Comparison of ENCODE assay signal across 28 mouse cellular contexts in the genomic region with DNA sequence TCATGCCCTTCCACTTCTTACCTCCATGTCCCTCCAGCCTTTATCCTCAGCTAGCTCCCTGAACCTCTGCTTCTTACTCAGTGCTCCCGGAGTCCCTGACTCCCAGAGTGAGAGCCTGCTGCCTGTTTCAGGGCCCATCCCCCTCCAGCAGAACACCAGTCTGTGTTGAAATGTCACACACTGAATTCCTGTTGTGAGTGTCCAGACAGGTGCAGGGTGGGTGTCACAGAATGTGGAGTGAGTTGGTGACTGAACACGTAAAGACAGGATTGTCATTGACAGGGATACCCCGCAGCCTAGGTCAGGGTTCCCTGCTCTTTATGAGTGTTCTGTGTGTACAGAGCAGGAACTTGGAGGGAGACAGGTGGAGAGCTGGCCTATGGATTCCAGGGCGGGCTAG. TPM values are rescaled to one million over a fixed set of nuclear protein-coding genes. Genes with fewer than 3 reads are reported as not detected.
DNase-seq lines count a peak whose midpoint lies in the region; ATAC-seq and TF ChIP-seq lines count a peak whose summit lies in the region.
"Had no signal": no experiment of that assay in that cellular context is flagged by ENCODE, and none has a peak within 500 bp of the region (broad histone marks: within the 10 kb centered on the region; RNA-seq: fewer than 3 reads in every experiment).

No protein-coding gene starts in this region.

- H3K4me3 ChIP-seq in heart, embryonic 15.5 days = no peak overlapping the region
- no peak overlapping the region for H3K4me3 ChIP-seq in liver, postnatal 0 days (ENCODE audit: low read depth, low read length)
- no peak overlapping the region for H3K4me3 ChIP-seq in kidney, embryonic 14.5 days (ENCODE audit: low read length)
- H3K4me3 ChIP-seq: forebrain, embryonic 15.5 days; kidney, embryonic 15.5 days; limb, embryonic 12.5 days; liver, embryonic 15.5 days; neural tube, embryonic 15.5 days; stomach, embryonic 15.5 days had no signal

- no peak for TF ChIP-seq CTCF in liver, postnatal 0 days (IDR thresholded peaks at IDR 0.05; ENCODE audit: low read depth)

- peaks cover 26% of the 10 kb centered on the region for H3K27me3 ChIP-seq in heart, embryonic 15.5 days
- no peaks in the 10 kb centered on the region for H3K27me3 ChIP-seq in liver, postnatal 0 days (ENCODE audit: insufficient read depth, low read length)
- peaks cover 5% of the 10 kb centered on the region; the same call in 1 of the 2 replicates for H3K27me3 ChIP-seq in kidney, embryonic 14.5 days (ENCODE audit: control insufficient read depth, insufficient read depth, low read length)
- H3K27me3 ChIP-seq: liver, embryonic 15.5 days; stomach, embryonic 15.5 days had no signal

- no peak overlapping the region for H3K9ac ChIP-seq in heart, embryonic 15.5 days
- H3K9ac ChIP-seq in liver, postnatal 0 days (replicated peaks) = peak overlapping the region; percentile 34; the same call in 1 of the 2 replicates
- H3K9ac ChIP-seq in kidney, embryonic 14.5 days (ENCODE audit: low read depth, low read length) = no peak overlapping the region
- H3K9ac ChIP-seq: forebrain, embryonic 15.5 days; hindbrain, embryonic 14.5 days; kidney, embryonic 15.5 days; limb, embryonic 12.5 days; liver, embryonic 15.5 days; neural tube, embryonic 15.5 days; stomach, embryonic 15.5 days had no signal

- ATAC-seq in heart, embryonic 15.5 days (replicated peaks; ENCODE audit: insufficient number of reproducible peaks, insufficient read depth, low FRiP score, low read depth) = no peak
- no peak for ATAC-seq in liver, postnatal 0 days
- no peak for ATAC-seq in kidney, embryonic 14.5 days (ENCODE audit: low FRiP score, low TSS enrichment)
- ATAC-seq: activated CD4-positive, CD25-positive, alpha-beta regulatory T cell, adult 4 months; forebrain, embryonic 15.5 days; intestine, postnatal 0 days had no signal

- 46% methylated on average over 4 of the region's 4 CpGs for WGBS in heart, embryonic 15.5 days
- 64% methylated on average over 4 of the region's 4 CpGs for WGBS in liver, postnatal 0 days (ENCODE audit: insufficient replicate concordance)
- WGBS in kidney, embryonic 14.5 days = 52% methylated on average over 4 of the region's 4 CpGs

- peaks cover 67% of the 10 kb centered on the region for H3K4me1 ChIP-seq in heart, embryonic 15.5 days (replicated peaks)
- peaks cover 62% of the 10 kb centered on the region for H3K4me1 ChIP-seq in liver, postnatal 0 days (ENCODE audit: insufficient read depth)
- 0 out of 2 replicates have a peak, but pooled peaks cover 15% of the 10 kb centered on the region for H3K4me1 ChIP-seq in kidney, embryonic 14.5 days (ENCODE audit: control insufficient read depth, insufficient read depth, low read length)

- H3K4me2 ChIP-seq in heart, embryonic 15.5 days = no peak overlapping the region
- H3K4me2 ChIP-seq in liver, postnatal 0 days (ENCODE audit: low read depth, low read length) = no peak overlapping the region
- H3K4me2 ChIP-seq in kidney, embryonic 14.5 days (replicated peaks; ENCODE audit: low read depth, low read length) = no peak overlapping the region
- H3K4me2 ChIP-seq: forebrain, embryonic 15.5 days; hindbrain, embryonic 14.5 days; kidney, embryonic 15.5 days; limb, embryonic 12.5 days; liver, embryonic 15.5 days; neural tube, embryonic 15.5 days; stomach, embryonic 15.5 days had no signal

- no peaks in the 10 kb centered on the region for H3K9me3 ChIP-seq in heart, embryonic 15.5 days (replicated peaks)
- H3K9me3 ChIP-seq in liver, postnatal 0 days (ENCODE audit: low read length) = no peaks in the 10 kb centered on the region
- H3K9me3 ChIP-seq in kidney, embryonic 14.5 days (ENCODE audit: control insufficient read depth, low read length) = no peaks in the 10 kb centered on the region
- H3K9me3 ChIP-seq: forebrain, embryonic 15.5 days; kidney, embryonic 15.5 days; limb, embryonic 12.5 days; liver, embryonic 15.5 days; neural tube, embryonic 15.5 days; stomach, embryonic 15.5 days had no signal

- peak overlapping the region; percentile 9; the same call in 1 of the 2 replicates for H3K27ac ChIP-seq in heart, embryonic 15.5 days
- H3K27ac ChIP-seq in liver, postnatal 0 days (ENCODE audit: low read depth) = peak overlapping the region; percentile 39
- no peak overlapping the region for H3K27ac ChIP-seq in kidney, embryonic 14.5 days (ENCODE audit: low read depth, low read length)
- H3K27ac ChIP-seq: forebrain, embryonic 15.5 days; hindbrain, embryonic 14.5 days; kidney, embryonic 15.5 days; limb, embryonic 12.5 days; liver, embryonic 15.5 days; neural tube, embryonic 15.5 days; stomach, embryonic 15.5 days had no signal

- no peaks in the 10 kb centered on the region for H3K36me3 ChIP-seq in heart, embryonic 15.5 days
- H3K36me3 ChIP-seq in liver, postnatal 0 days (replicated peaks; ENCODE audit: insufficient read depth, low read length) = peaks cover 32% of the 10 kb centered on the region
- peaks cover 3% of the 10 kb centered on the region; the same call in 1 of the 2 replicates for H3K36me3 ChIP-seq in kidney, embryonic 14.5 days (ENCODE audit: control insufficient read depth, insufficient read depth, low read length)
- H3K36me3 ChIP-seq: forebrain, embryonic 15.5 days; neural tube, embryonic 15.5 days had no signal

- DNase-seq in cerebellum, adult 11-12 months = peak; percentile 2
- no peak for DNase-seq in cerebellum, postnatal 10 days
- DNase-seq in heart, postnatal 4 days = no peak
- DNase-seq in 3T3-L1 (ENCODE audit: low read depth, low spot score) = peak; percentile 26
- DNase-seq in liver, postnatal 0 days = no peak
- DNase-seq in lung, postnatal 14 days = no peak
- DNase-seq: adrenal gland, adult 2 months; adrenal gland, postnatal 36 days; cerebellum, adult 2 months; cerebellum, postnatal 25 days; gastrocnemius, postnatal 25 days; heart, adult 11 months; lung, postnatal 4 days; midbrain, embryonic 14.5 days; retina, postnatal 1 day; right cerebral cortex, postnatal 14 days; thymus, postnatal 14 days had no signal

- no peak for TF ChIP-seq EP300 in liver, postnatal 0 days (IDR thresholded peaks at IDR 0.05; ENCODE audit: low read depth)

RNA-seq across cellular contexts. Expression of a gene that starts 3.0 kb away (rescaled TPM):
- polyA plus RNA-seq in heart, embryonic 15.5 days (2015; fragmentation: Nextera tagmentation; extraction: Ambion mirVana) = 23.5 and 38.4 TPM in 2 replicates
- 10 to 100 TPM; 44.5 to 44.8 TPM for total RNA-seq in heart, postnatal 4 days (2021)
- polyA plus RNA-seq in liver, postnatal 0 days (2015; fragmentation: Nextera tagmentation; extraction: Ambion mirVana) = 16.0 and 18.1 TPM in 2 replicates
- polyA plus RNA-seq in kidney, embryonic 14.5 days (2014; fragmentation: Nextera tagmentation; extraction: Ambion mirVana) = 70.9 and 92.5 TPM in 2 replicates

RNA-seq across cellular contexts. Expression of a gene that starts 28.0 kb away (rescaled TPM):
- 25.0 and 32.9 TPM in 2 replicates for polyA plus RNA-seq in heart, embryonic 15.5 days (2015; fragmentation: Nextera tagmentation; extraction: Ambion mirVana)
- 10 to 100 TPM; 45.6 to 53.6 TPM for total RNA-seq in heart, postnatal 4 days (2021)
- polyA plus RNA-seq in liver, postnatal 0 days (2015; fragmentation: Nextera tagmentation; extraction: Ambion mirVana) = 361 and 384 TPM in 2 replicates
- polyA plus RNA-seq in kidney, embryonic 14.5 days (2014; fragmentation: Nextera tagmentation; extraction: Ambion mirVana) = 49.5 and 59.6 TPM in 2 replicates

RNA-seq across cellular contexts. Expression of a gene that starts 42.8 kb away (rescaled TPM):
- polyA plus RNA-seq in heart, embryonic 15.5 days (2015; fragmentation: Nextera tagmentation; extraction: Ambion mirVana) = 28.1 and 30.5 TPM in 2 replicates
- 10 to 100 TPM; 13.0 to 16.0 TPM for total RNA-seq in heart, postnatal 4 days (2021)
- polyA plus RNA-seq in liver, postnatal 0 days (2015; fragmentation: Nextera tagmentation; extraction: Ambion mirVana) = 4.9 and 5.3 TPM in 2 replicates
- 7.6 and 10.5 TPM in 2 replicates for polyA plus RNA-seq in kidney, embryonic 14.5 days (2014; fragmentation: Nextera tagmentation; extraction: Ambion mirVana)

Comparison
In these comparisons a context has a peak if more than half of its experiments do, and no peak if none do; other contexts are left out.
1. DNase-seq: peak in cerebellum, adult 11-12 months (single experiment) and 3T3-L1 (single experiment); none in cerebellum, postnatal 10 days (0 of 2), heart, postnatal 4 days (single experiment), liver, postnatal 0 days (single experiment) and lung, postnatal 14 days (single experiment).